ENCODE assay signal across 17 mouse cellular contexts in genomic region chr2:59431867-59432266, GRCm38 (mm10). TPM values are rescaled to one million over a fixed set of nuclear protein-coding genes. Genes with fewer than 3 reads are reported as not detected.
DNase-seq lines count a peak whose midpoint lies in the region; ATAC-seq and TF ChIP-seq lines count a peak whose summit lies in the region.
"Had no signal": no experiment of that assay in that cellular context is flagged by ENCODE, and none has a peak within 500 bp of the region (broad histone marks: within the 10 kb centered on the region; RNA-seq: fewer than 3 reads in every experiment).

No protein-coding gene starts in this region.

- H3K4me1 ChIP-seq in lung, embryonic 16.5 days (replicated peaks; ENCODE audit: control insufficient read depth, insufficient read depth, low read length) = no peaks in the 10 kb centered on the region
- H3K4me1 ChIP-seq in lung, adult 2 months (ENCODE audit: control insufficient read depth, insufficient read depth, low read length) = no peaks in the 10 kb centered on the region
- H3K4me1 ChIP-seq in stomach, embryonic 16.5 days (ENCODE audit: control insufficient read depth, insufficient read depth, low read length) = peaks cover 4% of the 10 kb centered on the region; the same call in 1 of the 2 replicates
- H3K4me1 ChIP-seq: midbrain, embryonic 13.5 days; neural tube, embryonic 12.5 days had no signal

- DNase-seq in gastrocnemius, adult 18-20 months (ENCODE audit: low spot score) = peak; percentile 50
- no peak for DNase-seq in gastrocnemius, postnatal 4 days (ENCODE audit: low spot score in 2 of 2)
- no peak for DNase-seq in lung, adult 2 months
- peak; percentile 46 to 48 for DNase-seq in heart, postnatal 10 days
- no peak for DNase-seq in spleen, adult 12 weeks (ENCODE audit: low spot score)
- no peak for DNase-seq in neural tube, embryonic 10.5 days (ENCODE audit: extremely low spot score, low spot score)
- DNase-seq: cerebellum, postnatal 10 days; kidney, adult 8-10 months; layer of hippocampus, postnatal 36 days; lung, postnatal 10 days; thymus, postnatal 14 days had no signal

- 0 out of 2 replicates have a peak, but pooled peaks have one; percentile 51 for ATAC-seq in lung, embryonic 16.5 days (ENCODE audit: low read depth)
- peak; percentile 57; the same call in 1 of the 2 replicates for ATAC-seq in stomach, embryonic 16.5 days (ENCODE audit: insufficient read depth, low FRiP score)
- ATAC-seq: midbrain, embryonic 13.5 days had no signal

- no peak overlapping the region for H3K4me2 ChIP-seq in lung, embryonic 16.5 days (ENCODE audit: low read depth, low read length)
- H3K4me2 ChIP-seq in stomach, embryonic 16.5 days (ENCODE audit: low read depth, low read length) = no peak overlapping the region
- H3K4me2 ChIP-seq: limb, embryonic 15.5 days; midbrain, embryonic 13.5 days; neural tube, embryonic 12.5 days had no signal

- no peak overlapping the region for H3K4me3 ChIP-seq in lung, embryonic 16.5 days (ENCODE audit: low read length)
- no peak overlapping the region for H3K4me3 ChIP-seq in lung, adult 2 months (replicated peaks; ENCODE audit: extremely low read depth, low read depth, low read length)
- H3K4me3 ChIP-seq in stomach, embryonic 16.5 days (replicated peaks; ENCODE audit: low read length) = no peak overlapping the region
- H3K4me3 ChIP-seq: limb, embryonic 15.5 days; midbrain, embryonic 13.5 days; neural tube, embryonic 12.5 days had no signal

- 0 out of 2 replicates have a peak, but pooled peaks cover 2% of the 10 kb centered on the region for H3K9me3 ChIP-seq in lung, embryonic 16.5 days (ENCODE audit: control insufficient read depth, low read length)
- H3K9me3 ChIP-seq in stomach, embryonic 16.5 days (replicated peaks; ENCODE audit: control insufficient read depth, low read length) = no peaks in the 10 kb centered on the region
- H3K9me3 ChIP-seq: limb, embryonic 15.5 days; midbrain, embryonic 13.5 days; neural tube, embryonic 12.5 days had no signal

- H3K27me3 ChIP-seq in lung, embryonic 16.5 days (ENCODE audit: control insufficient read depth, insufficient read depth, low read depth, low read length) = no peaks in the 10 kb centered on the region
- H3K27me3 ChIP-seq in stomach, embryonic 16.5 days (ENCODE audit: control insufficient read depth, insufficient read depth, low read length) = no peaks in the 10 kb centered on the region
- H3K27me3 ChIP-seq: limb, embryonic 15.5 days; midbrain, embryonic 13.5 days; neural tube, embryonic 12.5 days had no signal

- intact Hi-C loops in heart, postnatal 10 days (cut with DNase I) = no loop called here

- H3K27ac ChIP-seq in lung, embryonic 16.5 days (ENCODE audit: low read length) = no peak overlapping the region
- H3K27ac ChIP-seq in stomach, embryonic 16.5 days (ENCODE audit: low read length) = peak overlapping the region; percentile 56; the same call in 1 of the 2 replicates
- H3K27ac ChIP-seq: midbrain, embryonic 13.5 days; neural tube, embryonic 12.5 days had no signal

- no peaks in the 10 kb centered on the region for H3K36me3 ChIP-seq in lung, embryonic 16.5 days (ENCODE audit: control insufficient read depth, insufficient read depth, low read length)
- H3K36me3 ChIP-seq in stomach, embryonic 16.5 days (ENCODE audit: control insufficient read depth, insufficient read depth, low read length) = no peaks in the 10 kb centered on the region
- H3K36me3 ChIP-seq: limb, embryonic 15.5 days; midbrain, embryonic 13.5 days; neural tube, embryonic 12.5 days had no signal

- no peak for TF ChIP-seq CTCF in lung, adult 2 months (IDR thresholded peaks at IDR 0.05; ENCODE audit: insufficient read depth, low read length)

- H3K9ac ChIP-seq in lung, embryonic 16.5 days (ENCODE audit: low read length) = no peak overlapping the region
- H3K9ac ChIP-seq in stomach, embryonic 16.5 days (ENCODE audit: low read length) = no peak overlapping the region
- H3K9ac ChIP-seq: limb, embryonic 15.5 days; midbrain, embryonic 13.5 days; neural tube, embryonic 12.5 days had no signal

- 57% methylated on average over 7 of the region's 7 CpGs for WGBS in lung, embryonic 16.5 days
- 48% methylated on average over 7 of the region's 7 CpGs for WGBS in lung, adult 2 months
- 55% methylated on average over 7 of the region's 7 CpGs for WGBS in stomach, embryonic 16.5 days

- no peak for TF ChIP-seq POLR2A in lung, adult 2 months (IDR thresholded peaks at IDR 0.05; ENCODE audit: borderline replicate concordance, extremely low read depth, low read depth, low read length)

RNA-seq across cellular contexts. Expression of gene Dapl1, which starts 52.6 kb away (rescaled TPM):
- total RNA-seq in gastrocnemius, adult 18-20 months (2021) = not detected
- total RNA-seq in gastrocnemius, postnatal 4 days (2021) = not detected
- polyA plus RNA-seq in lung, embryonic 16.5 days (2015; fragmentation: Nextera tagmentation; extraction: Ambion mirVana) = 5.3 and 5.4 TPM in 2 replicates
- polyA plus RNA-seq in lung, adult 2 months (2012; rRNA removed) = 0.25 and 2.7 TPM in 2 replicates
- not detected for total RNA-seq in heart, postnatal 10 days (2021)
- 85.4 and 111 TPM in 2 replicates for polyA plus RNA-seq in stomach, embryonic 16.5 days (2015; fragmentation: Nextera tagmentation; extraction: Ambion mirVana)
- total RNA-seq: ES-E14; layer of hippocampus, postnatal 36 days had no signal
- polyA plus RNA-seq: neural tube, embryonic 12.5 days had no signal

Comparison
In these comparisons a context has a peak if more than half of its experiments do, and no peak if none do; other contexts are left out.
1. DNase-seq: peak in gastrocnemius, adult 18-20 months (single experiment) and heart, postnatal 10 days (2 of 2); none in gastrocnemius, postnatal 4 days (0 of 2), lung, adult 2 months (single experiment), spleen, adult 12 weeks (single experiment) and neural tube, embryonic 10.5 days (single experiment).